Mouse (Mus musculus) MEL (cell line): ENCODE data around the gene Col25a1. TPM values are rescaled to one million over a fixed set of nuclear protein-coding genes. Genes with fewer than 3 reads are reported as not detected.

Experiments
- DNase-seq: peaks from one replicate; pipeline ENCODE4 v3.0.0; 2011; ENCODE audit warnings: low read depth, low spot score
- H3K27ac ChIP-seq: 2 replicates; pipeline ENCODE4 v1.5.1; 2012; ENCODE audit warnings: low read depth, mild to moderate bottlenecking, control low read depth, low read length, moderate library complexity; ENCODE audit not compliant: control insufficient read depth
- H3K27me3 ChIP-seq, 2 experiments: fragments of 150-350 bp in 1 of 2; sonication (generic) in 1 of 2; 2 replicates each; pipeline ENCODE4 v1.6.1; 2012; ENCODE audit warnings: low read length in 2 of 2, mild to moderate bottlenecking in 2 of 2, improper control_type of control experiment in 1 of 2, moderate library complexity in 1 of 2; ENCODE audit not compliant: insufficient read depth in 2 of 2, control insufficient read depth in 1 of 2
- H3K36me3 ChIP-seq, 2 experiments: 2 replicates each; pipeline ENCODE4 v1.6.1; 2012 to 2014; ENCODE audit warnings: low read length in 2 of 2, improper control_type of control experiment in 1 of 2, inconsistent platforms in 1 of 2, mild to moderate bottlenecking in 1 of 2; ENCODE audit not compliant: insufficient read depth in 2 of 2, control insufficient read depth in 1 of 2
- H3K4me1 ChIP-seq, 2 experiments: fragments of 150-350 bp in 1 of 2; sonication (generic) in 1 of 2; 2 replicates each; pipeline ENCODE4 v1.6.1; 2012; ENCODE audit warnings: low read length in 2 of 2, improper control_type of control experiment in 1 of 2, mild to moderate bottlenecking in 1 of 2; ENCODE audit not compliant: insufficient read depth in 2 of 2, control insufficient read depth in 1 of 2
- H3K4me3 ChIP-seq, 2 experiments: fragments of 150-350 bp in 1 of 2; sonication (generic) in 1 of 2; 2 replicates each; pipeline ENCODE4 v1.5.1; 2012; ENCODE audit warnings: low read depth in 2 of 2, low read length in 2 of 2, mild to moderate bottlenecking in 2 of 2, moderate library complexity in 2 of 2, control low read depth in 1 of 2, improper control_type of control experiment in 1 of 2; ENCODE audit not compliant: control insufficient read depth in 1 of 2, insufficient read depth in 1 of 2
- H3K79me2 ChIP-seq: 2 replicates; pipeline ENCODE4 v1.6.1; 2012; ENCODE audit warnings: mild to moderate bottlenecking, low read length, moderate library complexity; ENCODE audit not compliant: control insufficient read depth, poor library complexity, insufficient read depth
- H3K9ac ChIP-seq: 2 replicates; pipeline ENCODE4 v1.6.1; 2012; ENCODE audit warnings: low read depth, mild to moderate bottlenecking, control low read depth, low read length, moderate library complexity; ENCODE audit not compliant: control insufficient read depth, poor library complexity, severe bottlenecking
- H3K9me3 ChIP-seq: fragments of 150-350 bp; sonication (generic); replicated peaks from 2 replicates; pipeline ENCODE4 v1.6.1; 2012; ENCODE audit warnings: mild to moderate bottlenecking, low read length, improper control_type of control experiment, moderate library complexity; ENCODE audit not compliant: insufficient read depth
- E2F4 ChIP-seq: IDR thresholded peaks from 2 replicates; pipeline ENCODE4 v1.6.1; 2011; ENCODE audit warnings: low read depth, low read length, improper control_type of control experiment, borderline replicate concordance
- ELF1 ChIP-seq: IDR thresholded peaks from 2 replicates; pipeline ENCODE4 v1.6.1; 2014; ENCODE audit warnings: low read depth, mild to moderate bottlenecking, inconsistent platforms, low read length, improper control_type of control experiment, moderate library complexity
- JUND ChIP-seq: IDR thresholded peaks from 2 replicates; pipeline ENCODE4 v1.6.1; 2011; ENCODE audit warnings: low read depth, mild to moderate bottlenecking, improper control_type of control experiment, low read length
- MAFK ChIP-seq: IDR thresholded peaks from 2 replicates; pipeline ENCODE4 v1.6.1; 2011; ENCODE audit warnings: low read depth, mild to moderate bottlenecking, low read length, improper control_type of control experiment, borderline replicate concordance
- MXI1 ChIP-seq: IDR thresholded peaks from 2 replicates; pipeline ENCODE4 v1.6.1; 2011; ENCODE audit warnings: mild to moderate bottlenecking, low read depth, low read length, improper control_type of control experiment
- MYB ChIP-seq: IDR thresholded peaks from 2 replicates; pipeline ENCODE4 v1.6.1; 2011; ENCODE audit warnings: mild to moderate bottlenecking, low read depth, low read length, improper control_type of control experiment
- NRF1 ChIP-seq: IDR thresholded peaks from 2 replicates; pipeline ENCODE4 v1.6.1; 2014; ENCODE audit warnings: low read depth, mild to moderate bottlenecking, inconsistent platforms, low read length, improper control_type of control experiment, moderate library complexity; ENCODE audit not compliant: poor library complexity, insufficient read depth, severe bottlenecking
- POLR2A ChIP-seq, 2 experiments: IDR thresholded peaks; 2 replicates each; pipeline ENCODE4 v1.6.1; 2011 to 2012; ENCODE audit warnings: low read length in 2 of 2, mild to moderate bottlenecking in 2 of 2, control low read depth in 1 of 2, improper control_type of control experiment in 1 of 2, low read depth in 1 of 2, moderate library complexity in 1 of 2; ENCODE audit not compliant: control insufficient read depth in 1 of 2, insufficient read depth in 1 of 2, poor library complexity in 1 of 2
- POLR2AphosphoS2 ChIP-seq: IDR thresholded peaks from 2 replicates; pipeline ENCODE4 v1.6.1; 2011; ENCODE audit warnings: low read length, improper control_type of control experiment
- RAD21 ChIP-seq: IDR thresholded peaks from 2 replicates; pipeline ENCODE4 v1.6.1; 2011; ENCODE audit warnings: mild to moderate bottlenecking, low read depth, low read length, improper control_type of control experiment
- SMC3 ChIP-seq: IDR thresholded peaks from 2 replicates; pipeline ENCODE4 v1.6.1; 2011; ENCODE audit warnings: low read depth, low read length, improper control_type of control experiment
- TAL1 ChIP-seq: IDR thresholded peaks from 2 replicates; pipeline ENCODE4 v1.6.1; 2012; ENCODE audit warnings: mild to moderate bottlenecking, inconsistent platforms, low read length, moderate library complexity, mixed read lengths
- TBP ChIP-seq: IDR thresholded peaks from 2 replicates; pipeline ENCODE4 v1.8.0; 2011; ENCODE audit warnings: low read depth, low read length, improper control_type of control experiment
- TCF12 ChIP-seq: IDR thresholded peaks from 2 replicates; pipeline ENCODE4 v1.6.1; 2014; ENCODE audit warnings: low read depth, mild to moderate bottlenecking, inconsistent platforms, low read length, improper control_type of control experiment, moderate library complexity
- UBTF ChIP-seq: IDR thresholded peaks from 2 replicates; pipeline ENCODE4 v1.6.1; 2012; ENCODE audit warnings: low read depth, mild to moderate bottlenecking, inconsistent platforms, low read length, improper control_type of control experiment, moderate library complexity, borderline replicate concordance; ENCODE audit not compliant: insufficient read depth
- USF1 ChIP-seq: IDR thresholded peaks from 2 replicates; pipeline ENCODE4 v1.6.1; 2014; ENCODE audit warnings: low read depth, mild to moderate bottlenecking, inconsistent platforms, low read length, improper control_type of control experiment, moderate library complexity
- ZC3H11A ChIP-seq: IDR thresholded peaks from 2 replicates; pipeline ENCODE4 v1.6.1; 2012; ENCODE audit warnings: low read depth, mild to moderate bottlenecking, inconsistent platforms, low read length, improper control_type of control experiment
- ZKSCAN1 ChIP-seq: IDR thresholded peaks from 2 replicates; pipeline ENCODE4 v1.6.1; 2012; ENCODE audit warnings: low read depth, mild to moderate bottlenecking, inconsistent platforms, low read length, improper control_type of control experiment, moderate library complexity
- ZMIZ1 ChIP-seq: IDR thresholded peaks from 2 replicates; pipeline ENCODE4 v1.6.1; 2012; ENCODE audit warnings: low read depth, mild to moderate bottlenecking, inconsistent platforms, low read length, improper control_type of control experiment, moderate library complexity
- ZNF384 ChIP-seq: IDR thresholded peaks from 2 replicates; pipeline ENCODE4 v1.6.1; 2012; ENCODE audit warnings: low read depth, mild to moderate bottlenecking, inconsistent platforms, low read length, improper control_type of control experiment
- polyA plus RNA-seq, 2 experiments: library from polyadenylated mRNA; stranded (reverse) in 1 of 2; unstranded in 1 of 2; fragments of >175 nt in 1 of 2; fragments of >200 nt in 1 of 2; gene quantifications; 2 replicates each; pipeline versions ENCODE4 v1.2.1 to v1.2.4; 2012; ENCODE audit warnings: low replicate concordance in 2 of 2, low read depth in 1 of 2; ENCODE audit not compliant: insufficient read length in 2 of 2, insufficient read depth in 1 of 2, missing spikeins in 1 of 2
- total RNA-seq: library from RNA; depleted of rRNA; stranded (reverse); fragments of 300-350 nt; gene quantifications from 2 replicates; pipeline ENCODE4 v1.2.3, GENCODE M21; 2012

Gene Col25a1
- total and polyA plus RNA-seq, 3 experiments, result not detected

GRCm38 (mm10) chr3:130161323-130161917 lies 30.1 kb downstream of the Col25a1 start:
- Histone ChIP-seq H3K27ac (no peak overlapping the region), H3K4me3 (no peak overlapping the region), H3K79me2 (no peaks in the 10 kb centered on the region), H3K27me3 (no peaks in the 10 kb centered on the region), H3K9ac (no peak overlapping the region), H3K36me3 (no peaks in the 10 kb centered on the region), H3K4me1 (no peaks in the 10 kb centered on the region), H3K9me3 (no peaks in the 10 kb centered on the region)
- TF ChIP-seq SMC3 (no peak), USF1 (no peak), MAFK (no peak), ZMIZ1 (no peak), POLR2AphosphoS2 (no peak)
- no peak for DNase-seq

DNA sequence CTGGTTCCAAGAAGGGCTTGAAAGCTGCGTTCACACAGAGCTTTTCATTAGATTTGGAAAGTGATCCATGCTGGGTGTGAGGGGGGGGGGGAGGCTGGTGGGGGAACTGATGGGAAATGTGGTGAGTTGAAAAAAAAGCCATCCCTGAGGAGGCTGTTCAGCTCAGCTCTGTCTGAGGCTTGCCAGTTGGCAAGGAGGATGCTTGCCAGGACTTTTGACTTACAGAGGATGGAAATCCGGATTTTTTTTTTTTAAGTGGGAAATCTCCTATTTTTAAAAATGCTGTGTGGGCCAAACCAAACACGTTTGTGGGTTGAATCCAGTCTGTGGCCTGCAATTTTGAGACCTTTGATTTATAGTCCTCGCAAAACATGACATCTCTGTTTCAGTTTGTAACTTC lies 35.6 kb downstream of the Col25a1 start:
- no peaks in the 10 kb centered on the region for H3K9me3 ChIP-seq
- no peaks in the 10 kb centered on the region for H3K79me2 ChIP-seq
- H3K27ac ChIP-seq, result no peak overlapping the region
- H3K36me3 ChIP-seq, result no peaks in the 10 kb centered on the region
- H3K9ac ChIP-seq, result no peak overlapping the region
- H3K27me3 ChIP-seq, result no peaks in the 10 kb centered on the region
- H3K4me3 ChIP-seq, result no peak overlapping the region
- TF ChIP-seq ZNF384 (no peak), MYB (no peak), MXI1 (no peak), JUND (no peak)
- H3K4me1 ChIP-seq, result no peaks in the 10 kb centered on the region
- DNase-seq, result no peak

- no peaks in the 10 kb centered on the region for H3K4me1 ChIP-seq
- no peak for DNase-seq
- H3K27me3 ChIP-seq, result no peaks in the 10 kb centered on the region
- no peaks in the 10 kb centered on the region for H3K9me3 ChIP-seq
- no peak overlapping the region for H3K4me3 ChIP-seq
- H3K36me3 ChIP-seq, result no peaks in the 10 kb centered on the region
- TF ChIP-seq MAFK (no peak), POLR2A (IDR thresholded peaks at IDR 0.05; ENCODE audit: control insufficient read depth in 1 of 2, insufficient read depth in 1 of 2, low read depth in 1 of 2, low read length in 2 of 2, poor library complexity in 1 of 2) (no peak), ELF1 (no peak), E2F4 (no peak), RAD21 (no peak), NRF1 (no peak), UBTF (no peak), TAL1 (no peak), POLR2AphosphoS2 (no peak), TBP (no peak), ZKSCAN1 (no peak), TCF12 (no peak), ZC3H11A (no peak)
- TF ChIP-seq, all 39 proteins: peak for 0
- H3K9ac ChIP-seq, result no peak overlapping the region
- H3K79me2 ChIP-seq, result no peaks in the 10 kb centered on the region
- H3K27ac ChIP-seq, result no peak overlapping the region
Measured at GRCm38 (mm10) chr3:130172764-130173163, 41.5 kb downstream of the Col25a1 start.
